Mouse (Mus musculus): ENCODE results near the gene Elmod2.
"Not testable (repeated sequence)": the region's sequence is repeated elsewhere in the genome, so short reads cannot be mapped to it uniquely, and the experiment has no call there.

Elmod2 gene

DNA sequence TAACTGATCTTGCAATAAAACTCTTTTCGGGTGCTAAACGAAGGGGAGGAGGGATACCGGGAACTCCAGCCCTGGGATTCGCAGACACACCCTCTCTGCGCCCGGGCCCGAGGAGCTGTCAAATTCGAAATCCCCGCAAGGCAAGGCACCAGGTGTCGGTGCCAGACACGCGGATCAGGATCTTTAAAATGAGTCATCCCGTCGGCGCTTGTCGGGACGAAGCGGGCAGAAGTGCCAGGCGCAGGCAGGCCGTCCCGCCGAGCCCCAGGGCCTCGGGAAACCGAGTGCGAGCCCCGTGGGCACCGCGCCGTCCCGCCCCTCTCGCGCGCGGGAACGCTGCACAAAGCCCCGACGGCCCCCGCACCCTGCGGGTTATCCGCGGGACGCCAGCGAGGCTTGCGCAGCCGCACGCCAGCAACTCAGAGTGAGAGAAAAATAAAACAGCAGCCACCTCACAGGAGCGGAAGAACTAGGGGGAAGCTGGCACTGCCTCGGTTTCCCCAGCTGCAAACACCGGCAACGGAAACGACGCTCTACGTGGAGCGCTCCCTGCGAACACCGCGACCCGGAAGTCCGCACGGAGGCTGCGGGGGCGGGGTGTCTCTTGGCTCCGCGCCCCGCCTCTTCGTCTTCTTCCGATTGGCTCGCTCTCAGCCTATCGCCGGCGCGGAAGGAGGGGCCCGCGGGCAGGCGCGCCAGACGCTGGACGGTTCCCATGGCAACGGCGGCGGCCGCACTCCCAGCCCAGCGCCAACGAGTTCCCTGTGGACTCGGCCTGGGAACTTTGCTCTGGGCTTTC lies at the start of gene Elmod2:
Elmod2 (minus strand) TSS at position 588 of the 799 bp plus-strand sequence.
- DNase-seq: peak; percentile 95 to 97

DNA sequence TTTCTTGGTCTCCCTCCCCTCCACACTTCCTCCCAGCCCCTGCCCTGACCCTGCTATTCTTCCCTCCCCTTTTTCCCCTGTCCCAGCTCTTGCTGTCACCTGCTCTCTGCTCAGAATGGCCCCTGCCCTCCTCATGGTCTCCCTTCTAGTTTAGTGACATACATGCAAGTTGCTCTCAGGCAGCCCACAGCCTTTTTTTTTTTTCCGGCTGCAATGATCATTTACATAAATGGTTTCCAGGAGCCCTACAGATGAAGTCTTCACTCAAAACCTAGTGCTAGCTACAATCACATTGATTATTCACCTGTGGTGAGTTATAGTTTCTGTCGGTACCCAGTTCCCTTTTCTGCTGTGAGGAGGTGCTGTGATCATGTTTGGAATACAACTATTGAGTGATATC lies 48.7 kb upstream of the Elmod2 start:
- no peak for DNase-seq

DNA sequence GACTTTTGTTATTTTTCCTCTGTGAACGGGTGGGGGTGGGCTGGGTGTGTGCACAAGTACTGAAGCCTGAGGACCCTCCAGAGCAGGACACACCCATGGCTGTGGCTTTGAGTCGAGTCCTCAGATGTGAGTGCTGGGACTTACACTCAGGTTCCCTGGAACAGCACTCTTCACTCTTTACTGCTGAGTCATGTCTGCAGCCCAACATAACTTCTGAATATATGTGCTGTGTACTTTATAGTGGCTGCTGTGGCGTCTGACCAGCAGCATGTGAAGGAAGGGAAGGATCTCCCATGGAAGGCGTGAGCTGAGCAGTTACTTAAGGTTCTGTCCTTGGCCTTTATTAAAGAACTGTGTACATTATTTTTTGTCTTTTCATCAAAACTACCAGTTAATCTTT lies 47.9 kb upstream of the Elmod2 start:
- DNase-seq: no peak

DNA sequence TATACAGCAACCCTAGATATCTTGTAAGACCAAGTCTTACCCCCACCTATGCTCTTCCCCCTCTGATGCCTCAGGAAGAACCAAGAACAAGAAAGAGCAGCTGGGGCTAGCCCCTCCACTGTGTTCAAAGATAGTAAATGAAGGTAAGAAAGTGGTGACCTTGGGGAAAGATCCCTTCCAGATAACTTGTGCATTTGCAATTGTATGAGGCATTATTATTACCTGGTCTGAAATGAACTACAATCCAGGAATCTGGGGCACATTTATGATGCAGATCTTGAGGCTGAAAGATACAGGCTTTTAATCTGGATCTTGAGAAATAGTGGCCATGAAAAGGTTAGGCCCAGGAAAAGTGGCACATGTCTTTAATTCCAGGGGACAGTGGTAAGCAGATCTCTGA lies 44.9 kb upstream of the Elmod2 start:
- DNase-seq: no peak

GRCm38 (mm10) chr8:83363156-83363769 lies 31.0 kb upstream of the Elmod2 start:
- no peak for DNase-seq

DNA sequence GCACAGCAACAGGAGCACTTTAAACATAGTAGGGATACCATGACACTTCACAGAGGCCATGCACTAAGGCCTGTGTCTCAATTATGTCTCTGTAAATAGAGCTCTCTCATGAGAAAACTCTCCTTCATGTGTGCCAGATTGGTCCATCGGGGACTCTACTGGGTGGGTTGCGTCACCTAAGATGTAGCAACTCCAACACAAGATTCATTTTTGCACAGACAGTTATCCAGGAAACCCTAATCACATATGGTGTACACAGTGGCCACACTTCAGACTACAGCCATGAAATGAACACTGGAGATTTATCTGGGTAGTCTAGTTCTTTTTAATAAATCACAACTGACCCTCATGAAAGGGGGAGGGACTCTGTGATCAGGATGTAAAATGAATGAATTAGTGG lies 19.0 kb upstream of the Elmod2 start:
- DNase-seq: no peak

DNA sequence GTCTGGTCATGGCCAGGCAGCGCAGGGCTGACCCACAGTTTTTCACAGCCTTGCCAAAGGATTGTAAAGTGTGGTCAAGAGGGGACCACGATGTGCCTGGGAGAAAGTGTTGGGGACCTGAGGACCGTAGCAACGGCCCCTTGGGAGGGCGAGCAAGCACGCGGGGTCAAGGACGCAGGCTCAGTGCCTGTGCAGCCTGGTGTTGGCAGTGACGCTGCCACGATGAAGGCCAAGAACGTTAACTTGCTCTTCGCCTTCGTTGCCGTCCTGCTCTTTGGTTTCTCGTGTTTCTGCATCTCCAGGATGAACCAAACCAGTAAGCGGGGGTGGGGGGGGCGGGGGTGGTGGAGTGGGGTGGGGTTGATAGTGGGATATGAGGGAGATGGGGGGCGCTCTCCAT lies 16.0 kb upstream of the Elmod2 start, which contains the start of gene Mgat4d:
Mgat4d (plus strand) TSS at position 209 of the 400 bp plus-strand sequence.
- DNase-seq: no peak

DNA sequence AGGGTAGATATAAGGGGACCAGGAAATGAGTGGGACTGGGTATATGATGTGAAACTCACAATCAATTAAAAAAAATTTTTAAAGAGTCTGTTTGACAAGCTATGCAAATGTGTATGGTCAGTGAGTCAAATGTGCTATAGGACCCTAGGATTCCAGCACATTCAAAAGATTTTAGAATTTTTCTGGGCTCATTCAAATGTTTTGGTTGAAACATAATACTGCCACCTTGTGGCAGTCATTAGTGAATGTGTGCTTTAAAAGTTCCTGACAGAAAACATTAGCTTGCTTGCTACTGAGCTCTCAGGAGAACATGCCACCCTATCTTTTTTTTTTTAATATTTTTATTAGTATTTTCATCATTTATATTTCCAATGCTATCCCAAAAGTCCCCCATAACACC lies 10.4 kb upstream of the Elmod2 start:
- DNase-seq: no peak

DNA sequence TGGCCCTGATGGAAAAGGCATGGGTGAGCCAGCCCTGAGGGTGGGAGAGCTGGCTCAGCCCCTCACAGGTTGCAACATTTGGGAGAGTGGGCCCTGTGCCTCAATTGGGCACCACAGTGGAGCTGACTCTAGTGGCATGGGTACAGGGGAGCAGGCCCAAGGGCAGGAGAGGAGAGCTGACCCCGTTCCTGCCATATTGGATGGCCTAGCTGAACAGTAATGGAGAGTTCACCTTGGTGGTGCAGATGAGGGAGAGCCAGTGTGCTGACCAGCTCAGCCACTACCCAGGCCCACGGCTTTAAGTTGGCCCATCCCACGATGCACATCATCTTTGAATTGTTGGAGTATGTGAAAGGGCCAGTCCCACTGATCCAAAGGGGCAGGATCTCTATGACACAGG lies 9.8 kb upstream of the Elmod2 start:
- DNase-seq: no peak

GRCm38 (mm10) chr8:83332864-83333263 lies 578 bp upstream of the Elmod2 start:
- DNase-seq: no peak

GRCm38 (mm10) chr8:83331567-83331898 lies 753 bp downstream of the Elmod2 start:
- DNase-seq: no peak

DNA sequence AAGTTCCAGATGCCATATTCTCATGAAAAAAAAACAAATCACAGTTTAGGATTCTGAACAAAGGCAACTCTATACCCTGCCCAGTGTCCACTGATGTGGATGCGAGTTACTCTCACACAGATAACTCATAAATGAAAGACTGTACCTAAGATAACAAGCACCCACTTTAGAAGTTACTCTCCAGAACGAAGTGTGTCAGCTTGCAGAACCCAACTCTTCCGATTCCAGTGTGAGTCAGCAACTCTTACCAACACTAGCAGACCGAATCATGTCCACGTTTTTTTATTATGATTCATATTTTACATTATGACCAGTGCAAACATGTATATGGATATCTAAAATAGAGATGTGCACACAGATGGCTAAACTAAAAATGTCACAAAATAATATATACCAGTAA lies 4.4 kb downstream of the Elmod2 start:
- DNase-seq: no peak

- peak in 1 of 2 experiments; percentile 19 for DNase-seq
Observed at GRCm38 (mm10) chr8:83323056-83323455, 9.2 kb downstream of the Elmod2 start.

DNA sequence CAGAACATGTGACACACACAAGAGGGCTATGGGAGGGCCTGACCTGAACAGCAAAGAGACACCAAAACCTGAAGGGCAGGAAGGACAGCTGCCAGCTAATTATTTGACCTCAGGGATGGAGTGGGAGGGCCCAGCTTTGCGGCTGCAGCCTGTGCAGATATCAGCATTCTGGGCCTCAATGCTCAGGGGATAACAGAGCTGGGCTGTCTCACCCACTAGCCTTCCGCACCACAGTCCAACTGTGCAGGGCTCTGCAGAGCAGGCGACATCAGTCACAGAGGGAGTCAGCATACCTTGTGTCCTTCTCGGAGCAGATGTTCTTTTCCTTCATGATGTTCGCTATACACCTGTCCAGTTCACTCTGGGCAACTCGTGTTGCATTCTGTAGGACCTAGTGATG lies 9.9 kb downstream of the Elmod2 start:
- DNase-seq: no peak

GRCm38 (mm10) chr8:83320543-83320942 lies 11.7 kb downstream of the Elmod2 start:
- DNase-seq: no peak

GRCm38 (mm10) chr8:83315691-83316090 lies 16.6 kb downstream of the Elmod2 start:
- no peak for DNase-seq

DNA sequence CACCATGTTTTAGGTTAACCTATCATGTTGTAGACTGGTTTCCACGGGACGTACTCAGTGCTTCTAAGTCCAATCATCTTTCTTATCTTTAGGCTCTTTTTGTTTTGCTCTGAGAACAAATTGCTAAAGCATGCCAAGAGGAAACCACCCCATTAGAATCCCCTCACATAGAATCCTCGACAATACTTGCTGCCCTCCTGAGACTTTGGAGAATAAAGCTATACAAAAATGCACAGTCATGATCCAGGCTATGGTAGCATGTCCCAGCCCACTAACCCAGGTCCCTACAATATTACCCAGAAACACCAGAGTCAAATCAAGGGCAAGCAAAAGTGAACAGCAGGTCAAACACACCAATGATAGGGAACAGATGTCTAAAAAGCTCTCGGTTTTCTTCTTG lies 17.2 kb downstream of the Elmod2 start:
- not testable (repeated sequence) for DNase-seq

DNA sequence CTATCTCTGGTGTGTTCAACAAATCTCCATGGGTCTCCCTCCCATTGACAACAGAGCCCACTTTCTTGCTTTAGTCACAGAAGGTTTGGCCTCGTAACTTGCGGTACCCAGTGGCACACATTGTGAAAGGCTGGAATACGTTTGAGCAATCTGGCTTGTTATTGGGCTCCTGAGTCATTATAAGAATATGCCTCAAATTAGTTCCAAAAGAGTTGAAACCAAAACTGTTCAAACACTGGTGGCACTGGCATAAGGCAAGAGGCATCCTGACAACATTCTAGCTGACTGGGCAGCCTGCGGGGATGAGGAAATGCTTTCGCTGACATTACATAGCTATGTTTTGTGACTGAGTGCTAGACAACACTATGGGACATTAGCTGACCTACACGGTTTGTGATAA lies 22.4 kb downstream of the Elmod2 start:
- DNase-seq: no peak

GRCm38 (mm10) chr8:83304946-83305345 lies 27.3 kb downstream of the Elmod2 start:
- no peak for DNase-seq

DNA sequence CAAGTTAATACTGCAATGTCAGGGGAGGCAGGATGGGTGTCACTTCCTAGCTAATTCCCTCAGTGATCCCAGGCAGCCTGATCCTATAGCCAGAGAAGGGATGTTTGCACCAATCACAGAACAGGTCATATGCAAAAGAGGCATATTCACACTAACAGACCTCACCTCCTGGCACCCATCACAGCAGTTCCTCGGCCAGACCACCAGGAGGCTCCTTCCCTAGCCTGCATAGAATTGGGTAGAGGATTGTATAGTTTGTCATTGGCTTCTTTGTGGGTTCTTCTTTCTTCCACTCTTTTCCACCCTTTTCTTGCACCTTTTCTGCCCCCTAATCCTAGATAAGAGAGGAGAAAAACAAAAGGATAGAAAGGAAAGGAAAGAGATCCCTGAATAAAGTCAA lies 32.2 kb downstream of the Elmod2 start:
- DNase-seq: peak; percentile 6

GRCm38 (mm10) chr8:83297375-83297774 lies 34.9 kb downstream of the Elmod2 start:
- DNase-seq: no peak

- DNase-seq: no peak
Observed at GRCm38 (mm10) chr8:83290176-83290575, 42.1 kb downstream of the Elmod2 start, which contains the start of gene Ucp1. TSS of gene Ucp1 (plus strand) at chr8:83290352.

DNA sequence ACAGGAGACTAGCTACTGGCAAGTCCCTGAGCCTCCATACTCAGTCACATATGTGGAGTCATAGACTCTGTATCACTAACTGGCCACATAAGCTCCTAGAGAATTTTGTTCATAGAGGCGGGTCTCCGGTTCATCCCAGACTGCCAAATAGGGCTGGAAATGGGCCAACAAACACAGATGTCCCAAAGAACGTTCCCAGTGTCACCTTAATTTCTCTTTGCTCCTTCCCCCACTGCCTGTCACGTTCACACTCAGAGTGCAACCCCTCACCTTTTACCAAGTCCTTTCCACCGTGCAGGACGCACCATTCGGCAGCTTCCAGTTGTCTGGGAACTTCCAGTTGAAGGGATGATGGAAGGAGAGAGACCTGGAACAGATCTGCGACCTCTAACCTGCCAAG lies 46.9 kb downstream of the Elmod2 start:
- no peak for DNase-seq

GRCm38 (mm10) chr8:83278431-83278830 lies 53.9 kb downstream of the Elmod2 start:
- DNase-seq: no peak

GRCm38 (mm10) chr8:83274470-83274869 lies 57.8 kb downstream of the Elmod2 start:
- no peak for DNase-seq

Data from thymus, postnatal 36 days (tissue).